Mouse (Mus musculus) olfactory bulb, adult 2 months (tissue): ENCODE data around the gene M1ap.

ENCODE experiments used
- CTCF ChIP-seq: fragments of 200-500 bp; IDR thresholded peaks from 2 replicates; pipeline ENCODE4 v1.5.1; 2012; ENCODE audit warnings: low read depth, mild to moderate bottlenecking, low read length, moderate library complexity; ENCODE audit not compliant: insufficient read depth
- POLR2A ChIP-seq: fragments of 200-500 bp; IDR thresholded peaks from 2 replicates; pipeline ENCODE4 v1.6.1; 2012; ENCODE audit warnings: mild to moderate bottlenecking, low read depth, low read length, moderate library complexity; ENCODE audit not compliant: insufficient read depth

- TF ChIP-seq CTCF, result no peak
- TF ChIP-seq POLR2A, result no peak
Observed at GRCm38 (mm10) chr6:83040601-83041000, 93.9 kb downstream of the M1ap start.
